20 mouse cellular contexts compared by ENCODE assay signal in the genomic region with DNA sequence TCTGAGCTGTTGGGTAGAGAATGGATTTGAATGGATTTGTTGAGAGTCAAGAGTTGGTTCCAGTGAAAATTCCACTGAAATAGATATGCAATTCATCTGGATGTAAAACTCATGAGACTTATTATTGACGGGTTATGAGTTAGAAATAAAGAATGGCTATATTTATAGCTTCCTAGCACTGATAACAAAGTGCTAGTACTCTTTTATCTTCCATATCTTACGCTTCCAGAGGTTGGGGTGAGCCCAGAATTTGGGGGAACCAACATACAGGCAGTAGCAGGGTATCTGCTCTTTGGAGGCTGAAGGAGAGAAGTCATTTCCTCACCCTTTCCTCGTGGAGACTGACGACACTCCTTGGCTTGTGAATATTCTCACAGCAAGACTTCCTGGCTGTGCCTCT. TPM values are rescaled to one million over a fixed set of nuclear protein-coding genes. Genes with fewer than 3 reads are reported as not detected.
DNase-seq lines count a peak whose midpoint lies in the region; ATAC-seq and TF ChIP-seq lines count a peak whose summit lies in the region.
"Had no signal": no experiment of that assay in that cellular context is flagged by ENCODE, and none has a peak within 500 bp of the region (broad histone marks: within the 10 kb centered on the region; RNA-seq: fewer than 3 reads in every experiment).

No protein-coding gene starts in this region.

- H3K4me3 ChIP-seq in liver, embryonic 14.5 days (ENCODE audit: insufficient read depth in 1 of 2, low read depth in 2 of 2, low read length in 2 of 2): no peak overlapping the region
- no peak overlapping the region for H3K4me3 ChIP-seq in liver, postnatal 0 days (ENCODE audit: low read depth, low read length)
- no peak overlapping the region for H3K4me3 ChIP-seq in liver, embryonic 12.5 days
- no peak overlapping the region for H3K4me3 ChIP-seq in MEL (ENCODE audit: control insufficient read depth in 1 of 2, insufficient read depth in 1 of 2, low read depth in 2 of 2, low read length in 2 of 2)
- H3K4me3 ChIP-seq: embryonic facial prominence, embryonic 10.5 days; embryonic facial prominence, embryonic 12.5 days; forebrain, embryonic 13.5 days; forebrain, embryonic 15.5 days had no signal

- DNase-seq in liver, embryonic 14.5 days (ENCODE audit: low read depth in 3 of 3, low spot score in 3 of 3): no peak
- DNase-seq in liver: no peak
- DNase-seq in liver, postnatal 0 days: no peak
- DNase-seq in MEL (ENCODE audit: low read depth, low spot score): peak; percentile 40
- no peak for DNase-seq in natural killer cell, adult 2 months (ENCODE audit: low spot score in 2 of 2)
- DNase-seq: adrenal gland, adult 8-10 months; adrenal gland, postnatal 14 days; adrenal gland, postnatal 36 days; cerebellum, adult 11-12 months; cerebellum, adult 2 months; cerebellum, adult 9-10 months; cerebellum, postnatal 10 days; cerebellum, postnatal 25 days had no signal

- H3K27ac ChIP-seq in liver, embryonic 14.5 days: no peak overlapping the region
- peak overlapping the region; percentile 96; the same call in 1 of the 2 replicates for H3K27ac ChIP-seq in liver, postnatal 0 days (ENCODE audit: low read depth)
- H3K27ac ChIP-seq in liver, embryonic 12.5 days: no peak overlapping the region
- H3K27ac ChIP-seq in MEL (ENCODE audit: control insufficient read depth, low read depth, low read length): no peak overlapping the region
- H3K27ac ChIP-seq: embryonic facial prominence, embryonic 10.5 days; embryonic facial prominence, embryonic 12.5 days; forebrain, embryonic 13.5 days; forebrain, embryonic 15.5 days had no signal

- TF ChIP-seq RAD21 in MEL (IDR thresholded peaks at IDR 0.05; ENCODE audit: low read depth, low read length): no peak

- no peaks in the 10 kb centered on the region for H3K36me3 ChIP-seq in liver, embryonic 14.5 days (replicated peaks; ENCODE audit: control insufficient read depth, insufficient read depth, low read depth)
- no peaks in the 10 kb centered on the region for H3K36me3 ChIP-seq in liver, postnatal 0 days (replicated peaks; ENCODE audit: insufficient read depth, low read length)
- no peaks in the 10 kb centered on the region for H3K36me3 ChIP-seq in liver, embryonic 12.5 days
- peaks cover 0 to 23% of the 10 kb centered on the region in 2 experiments; a peak in 2 of 4 replicates for H3K36me3 ChIP-seq in MEL (ENCODE audit: control insufficient read depth in 1 of 2, insufficient read depth in 2 of 2, low read length in 2 of 2)
- H3K36me3 ChIP-seq: embryonic facial prominence, embryonic 10.5 days; embryonic facial prominence, embryonic 12.5 days; forebrain, embryonic 15.5 days had no signal

- H3K9ac ChIP-seq in liver, embryonic 14.5 days (replicated peaks): no peak overlapping the region
- H3K9ac ChIP-seq in liver, postnatal 0 days (replicated peaks): no peak overlapping the region
- H3K9ac ChIP-seq in liver, embryonic 12.5 days: no peak overlapping the region
- no peak overlapping the region for H3K9ac ChIP-seq in MEL (ENCODE audit: control insufficient read depth, low read depth, low read length, poor library complexity, severe bottlenecking)
- H3K9ac ChIP-seq: embryonic facial prominence, embryonic 12.5 days; forebrain, embryonic 13.5 days; forebrain, embryonic 15.5 days had no signal

- ATAC-seq in liver, embryonic 14.5 days (ENCODE audit: insufficient read depth): no peak
- no peak for ATAC-seq in liver, postnatal 0 days
- ATAC-seq in liver, embryonic 12.5 days: no peak
- ATAC-seq: activated CD4-positive, CD25-positive, alpha-beta regulatory T cell, adult 4 months; forebrain, embryonic 13.5 days; forebrain, embryonic 15.5 days; Patski had no signal

- H3K27me3 ChIP-seq in liver, embryonic 14.5 days (ENCODE audit: control insufficient read depth, insufficient read depth, low read length): no peaks in the 10 kb centered on the region
- no peaks in the 10 kb centered on the region for H3K27me3 ChIP-seq in liver, postnatal 0 days (ENCODE audit: insufficient read depth, low read length)
- H3K27me3 ChIP-seq in liver, embryonic 12.5 days (replicated peaks): no peaks in the 10 kb centered on the region
- H3K27me3 ChIP-seq in MEL (ENCODE audit: control insufficient read depth in 1 of 2, insufficient read depth in 2 of 2, low read length in 2 of 2): no peaks in the 10 kb centered on the region
- H3K27me3 ChIP-seq: embryonic facial prominence, embryonic 12.5 days; forebrain, embryonic 13.5 days; forebrain, embryonic 15.5 days; Patski had no signal

- H3K4me1 ChIP-seq in liver, embryonic 14.5 days (replicated peaks; ENCODE audit: control insufficient read depth in 2 of 2, insufficient read depth in 2 of 2, low read length in 1 of 2): peaks cover 26 to 35% of the 10 kb centered on the region in 2 experiments
- peaks cover 37% of the 10 kb centered on the region for H3K4me1 ChIP-seq in liver, postnatal 0 days (ENCODE audit: insufficient read depth)
- H3K4me1 ChIP-seq in liver, embryonic 12.5 days: peaks cover 47% of the 10 kb centered on the region
- peaks cover 16 to 18% of the 10 kb centered on the region in 2 experiments for H3K4me1 ChIP-seq in MEL (ENCODE audit: control insufficient read depth in 1 of 2, insufficient read depth in 2 of 2, low read length in 2 of 2)

- no peak for TF ChIP-seq CTCF in liver, embryonic 14.5 days (IDR thresholded peaks at IDR 0.05; ENCODE audit: low read depth)
- no peak for TF ChIP-seq CTCF in liver, postnatal 0 days (IDR thresholded peaks at IDR 0.05; ENCODE audit: low read depth)
- no peak for TF ChIP-seq CTCF in MEL (IDR thresholded peaks at IDR 0.05 in 2 of 3, conservative IDR thresholded peaks at IDR 0.05 in 1 of 3; ENCODE audit: control insufficient read depth in 1 of 3, insufficient read depth in 1 of 3, low read depth in 2 of 3, low read length in 3 of 3, poor library complexity in 1 of 3, severe bottlenecking in 1 of 3)

- H3K9me3 ChIP-seq in liver, embryonic 14.5 days (ENCODE audit: control insufficient read depth, low read length): no peaks in the 10 kb centered on the region
- no peaks in the 10 kb centered on the region for H3K9me3 ChIP-seq in liver, postnatal 0 days (ENCODE audit: low read length)
- no peaks in the 10 kb centered on the region for H3K9me3 ChIP-seq in liver, embryonic 12.5 days (replicated peaks)
- no peaks in the 10 kb centered on the region for H3K9me3 ChIP-seq in MEL (replicated peaks; ENCODE audit: insufficient read depth, low read length)
- H3K9me3 ChIP-seq: embryonic facial prominence, embryonic 10.5 days; embryonic facial prominence, embryonic 12.5 days; forebrain, embryonic 13.5 days; forebrain, embryonic 15.5 days had no signal

- no peak; the same call in 1 of the 2 replicates for TF ChIP-seq EP300 in liver, embryonic 14.5 days (IDR thresholded peaks at IDR 0.05; ENCODE audit: low read depth)
- no peak for TF ChIP-seq EP300 in liver, postnatal 0 days (IDR thresholded peaks at IDR 0.05; ENCODE audit: low read depth)
- TF ChIP-seq EP300 in MEL (IDR thresholded peaks at IDR 0.05; ENCODE audit: low read depth in 1 of 2, low read length in 2 of 2): peak; percentile 68 to 73; a peak in 3 of 4 replicates

- 34% methylated on average over 4 of the region's 4 CpGs for WGBS in liver, embryonic 14.5 days (ENCODE audit: insufficient replicate concordance)
- WGBS in liver, postnatal 0 days (ENCODE audit: insufficient replicate concordance): 61% methylated on average over 4 of the region's 4 CpGs
- 40% methylated on average over 4 of the region's 4 CpGs for WGBS in liver, embryonic 12.5 days (ENCODE audit: insufficient replicate concordance)

- TF ChIP-seq POLR2A in MEL (IDR thresholded peaks at IDR 0.05; ENCODE audit: control insufficient read depth in 1 of 2, insufficient read depth in 1 of 2, low read depth in 1 of 2, low read length in 2 of 2, poor library complexity in 1 of 2): no peak

- peak overlapping the region; percentile 12 for H3K4me2 ChIP-seq in liver, embryonic 14.5 days (ENCODE audit: low read depth)
- H3K4me2 ChIP-seq in liver, postnatal 0 days (ENCODE audit: low read depth, low read length): no peak overlapping the region
- no peak overlapping the region for H3K4me2 ChIP-seq in liver, embryonic 12.5 days
- H3K4me2 ChIP-seq: embryonic facial prominence, embryonic 12.5 days; forebrain, embryonic 13.5 days; forebrain, embryonic 15.5 days had no signal

- H3K79me2 ChIP-seq in MEL (ENCODE audit: control insufficient read depth, insufficient read depth, low read length, poor library complexity): peaks cover 23% of the 10 kb centered on the region

TF ChIP-seq in MEL, 35 proteins besides CTCF, POLR2A, EP300 and RAD21:
- TF ChIP-seq GATA1 (IDR thresholded peaks at IDR 0.05; ENCODE audit: low read depth, low read length) (peak; percentile 75), TCF12 (IDR thresholded peaks at IDR 0.05; ENCODE audit: low read depth, low read length) (peak; percentile 80; the same call in 1 of the 2 replicates), MXI1 (IDR thresholded peaks at IDR 0.05; ENCODE audit: low read depth, low read length) (0 out of 2 replicates have a peak, but pooled peaks have one; percentile 6), NRF1 (IDR thresholded peaks at IDR 0.05; ENCODE audit: insufficient read depth, low read depth, low read length, poor library complexity, severe bottlenecking) (no peak), UBTF (IDR thresholded peaks at IDR 0.05; ENCODE audit: borderline replicate concordance, insufficient read depth, low read depth, low read length) (no peak), ETS1 (IDR thresholded peaks at IDR 0.05; ENCODE audit: low read depth, low read length) (peak; percentile 69), MEF2A (IDR thresholded peaks at IDR 0.05; ENCODE audit: extremely low read depth, insufficient replicate concordance, low read depth, low read length, poor library complexity, severe bottlenecking) (peak; percentile 79; the same call in 1 of the 2 replicates), NELFE (IDR thresholded peaks at IDR 0.05; ENCODE audit: low read depth, low read length) (no peak)

RNA-seq across cellular contexts. Expression of a gene that starts 9.6 kb away (rescaled TPM):
- polyA plus RNA-seq in liver, embryonic 14.5 days (2012; rRNA removed): 7.3 and 8.5 TPM in 2 replicates
- polyA plus RNA-seq in liver, embryonic 14.5 days (2014; fragmentation: Nextera tagmentation; extraction: Ambion mirVana): 21.3 and 29.9 TPM in 2 replicates
- 47.5 and 49.5 TPM in 2 replicates for polyA plus RNA-seq in liver, postnatal 0 days (2015; fragmentation: Nextera tagmentation; extraction: Ambion mirVana)
- 31.6 and 34.6 TPM in 2 replicates for polyA plus RNA-seq in liver, embryonic 12.5 days (2016; fragmentation: Nextera tagmentation; extraction: Ambion mirVana)
- 28.2 and 32.4 TPM in 2 replicates for total RNA-seq in MEL (2012; rRNA removed)
- 100 to 1,000 TPM in 1 of 2 experiments, 10 to 100 TPM in 1; 53.0 to 127 TPM for polyA plus RNA-seq in MEL (2012; ENCODE audit: insufficient read depth in 1 of 2, insufficient read length in 2 of 2, low read depth in 1 of 2, low replicate concordance in 2 of 2, missing spikeins in 1 of 2)
